Mouse (Mus musculus) granulocyte monocyte progenitor cell, adult 5-6 weeks (primary cell): ENCODE measurements at regions not wholly inside any gene's neighbourhood (a gene's known extent, or its start where the extent isn't known, plus 50 kb on each side); places are given as distances from the start of the nearest gene placed in this dataset.
"Not testable (repeated sequence)": the region's sequence is repeated elsewhere in the genome, so short reads cannot be mapped to it uniquely, and the experiment has no call there.

Experiments used
- ATAC-seq: replicated peaks from 2 replicates; pipeline ENCODE4 v1.8.0; 2016; ENCODE audit warnings: mild to moderate bottlenecking, moderate TSS enrichment, inconsistent platforms; ENCODE audit not compliant: poor library complexity, severe bottlenecking

DNA sequence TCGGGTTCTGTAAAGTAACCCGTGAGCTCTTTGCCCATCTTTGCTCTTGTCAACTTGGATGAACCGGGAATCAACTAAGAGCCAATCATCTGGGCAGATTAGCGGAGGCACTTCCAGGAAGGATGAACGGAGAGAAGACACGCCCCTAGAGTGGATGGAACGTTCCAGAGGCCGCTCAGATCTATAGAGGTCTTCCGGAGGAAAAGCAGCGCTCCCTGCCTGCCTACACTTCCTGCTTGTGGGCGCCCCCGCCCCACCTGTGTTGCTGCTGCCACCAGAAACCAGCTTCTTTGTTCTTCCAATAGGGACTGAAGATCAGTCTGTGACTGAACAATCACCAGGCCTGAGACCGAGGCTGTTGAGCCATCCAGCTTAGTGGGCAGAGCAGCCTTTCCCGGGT is 192.7 kb downstream of the Unc5cl start:
- no peak for ATAC-seq

DNA sequence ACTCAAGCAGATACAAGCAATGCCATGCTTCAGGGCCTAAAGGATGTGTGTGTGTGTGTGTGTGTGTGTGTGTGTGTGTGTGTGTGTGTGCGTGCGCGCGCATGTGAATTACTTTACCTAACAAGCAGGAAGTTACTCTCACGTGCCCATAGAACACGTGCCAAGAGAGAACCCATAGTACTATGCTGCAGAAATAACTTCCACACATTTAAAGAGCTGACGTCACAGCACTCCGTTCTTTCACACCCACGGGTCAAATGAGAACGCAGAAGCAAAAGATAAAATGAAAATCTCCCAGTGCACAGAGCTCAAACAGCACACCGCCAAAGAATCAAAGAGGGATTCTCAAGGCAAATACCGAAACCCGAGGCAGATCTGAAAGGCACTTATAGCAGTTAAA is 195.9 kb downstream of the Unc5cl start:
- ATAC-seq = no peak

DNA sequence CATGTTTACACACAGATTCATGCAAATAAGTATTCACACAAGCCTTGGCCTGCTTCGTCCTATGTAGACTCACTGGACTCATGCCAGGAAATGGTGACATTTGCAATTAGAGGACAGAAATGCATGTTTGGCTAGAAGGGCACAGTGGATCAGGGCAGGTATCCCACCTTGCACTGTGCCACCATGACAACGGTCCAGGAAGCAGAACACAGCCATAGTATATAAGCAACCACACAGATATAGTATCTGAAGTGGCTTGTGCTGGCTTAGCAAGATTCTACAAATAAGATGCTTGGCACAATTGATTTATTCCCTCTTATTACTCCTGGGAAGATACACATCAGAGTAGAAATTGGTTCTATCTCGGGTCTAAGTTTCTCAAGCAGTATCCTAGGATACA is 218.0 kb downstream of the Unc5cl start:
- ATAC-seq = no peak

DNA sequence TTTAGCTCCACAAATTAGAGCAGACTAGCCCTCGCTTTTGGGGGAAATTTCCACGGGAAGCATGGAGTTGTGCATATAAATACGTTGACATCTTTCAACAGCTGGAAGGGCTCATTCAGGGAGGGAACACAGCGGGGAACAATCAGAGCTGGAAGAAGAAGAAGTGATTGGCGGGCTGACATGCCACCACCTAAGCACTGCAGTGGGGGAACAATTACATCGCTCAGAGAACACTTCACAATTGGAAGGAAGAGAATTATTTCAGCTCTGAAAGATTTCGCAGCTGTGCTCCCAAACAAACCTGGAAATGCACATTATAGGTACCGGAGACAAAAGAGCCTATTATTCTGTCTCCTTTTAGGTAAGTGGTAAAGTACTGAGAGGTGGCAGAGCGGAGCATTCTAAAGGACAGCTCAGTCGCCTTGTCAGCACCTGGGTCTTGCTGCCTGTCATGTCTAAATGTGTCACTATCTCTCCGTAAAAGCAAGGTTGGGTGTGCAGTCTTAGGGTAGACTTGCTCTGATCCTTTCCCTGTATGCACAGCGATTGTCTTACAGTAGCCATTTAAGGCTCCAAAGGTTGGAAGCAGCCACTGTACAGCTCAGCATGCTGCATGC is 223.6 kb downstream of the Unc5cl start:
- ATAC-seq = no peak

DNA sequence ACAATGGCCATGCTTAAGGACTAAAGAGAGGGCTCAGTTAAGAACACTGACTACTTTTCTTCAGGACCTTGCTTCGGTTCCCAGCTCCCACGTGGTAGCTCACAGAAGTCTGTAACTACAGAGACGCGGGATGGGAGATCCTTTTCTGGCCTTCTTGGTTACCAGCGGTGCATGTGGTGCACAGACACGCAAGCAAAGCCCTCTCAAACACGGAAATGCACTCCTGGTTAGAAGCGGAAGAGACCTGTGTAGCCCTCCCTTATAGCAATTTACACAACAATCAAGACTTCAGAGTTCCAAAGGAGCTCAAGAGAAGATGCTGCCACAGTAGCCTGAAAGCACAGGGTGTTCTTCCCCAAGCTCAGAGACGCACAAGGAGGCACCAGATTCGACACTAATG is 225.6 kb downstream of the Unc5cl start:
- ATAC-seq = no peak

DNA sequence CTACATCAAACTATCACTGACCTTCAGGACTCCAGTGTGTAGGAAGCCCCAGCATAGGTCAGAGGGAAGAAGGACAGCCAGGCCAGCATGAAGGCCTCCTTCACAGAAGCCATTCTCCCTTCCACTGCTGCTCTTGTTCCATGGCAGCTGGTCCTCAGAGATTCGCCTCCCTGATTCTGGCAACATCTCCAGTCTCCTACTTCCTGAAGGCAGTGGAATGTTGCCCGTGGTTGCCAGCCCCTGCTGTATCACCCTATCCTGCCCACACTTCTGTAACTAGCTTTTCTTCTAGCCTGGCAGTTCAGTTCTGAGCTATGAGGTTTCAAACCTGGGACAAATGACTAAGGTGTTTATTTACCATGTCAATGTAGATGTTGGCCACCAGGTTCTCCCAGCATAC is 234.2 kb downstream of the Unc5cl start:
- ATAC-seq = no peak

DNA sequence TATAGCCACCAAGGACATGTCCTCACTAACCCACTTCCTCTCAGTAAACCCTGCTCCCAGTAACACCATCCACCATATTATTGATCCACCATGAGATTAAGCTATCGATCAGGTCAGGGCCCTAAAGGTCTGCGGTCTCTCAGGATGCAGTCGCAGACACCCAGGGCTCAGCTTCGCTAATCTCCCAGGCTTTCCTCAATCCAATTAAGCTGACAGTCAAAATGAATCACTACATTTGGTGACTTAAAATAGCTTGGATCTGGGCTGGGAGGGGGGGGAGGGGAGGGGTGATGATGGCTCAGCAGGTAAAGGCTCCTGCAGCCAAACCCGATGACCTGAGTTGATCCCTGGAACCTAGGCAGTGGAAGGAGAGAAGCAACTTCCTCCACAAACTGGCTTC is 233.7 kb upstream of the Lrfn2 start:
- ATAC-seq = no peak

DNA sequence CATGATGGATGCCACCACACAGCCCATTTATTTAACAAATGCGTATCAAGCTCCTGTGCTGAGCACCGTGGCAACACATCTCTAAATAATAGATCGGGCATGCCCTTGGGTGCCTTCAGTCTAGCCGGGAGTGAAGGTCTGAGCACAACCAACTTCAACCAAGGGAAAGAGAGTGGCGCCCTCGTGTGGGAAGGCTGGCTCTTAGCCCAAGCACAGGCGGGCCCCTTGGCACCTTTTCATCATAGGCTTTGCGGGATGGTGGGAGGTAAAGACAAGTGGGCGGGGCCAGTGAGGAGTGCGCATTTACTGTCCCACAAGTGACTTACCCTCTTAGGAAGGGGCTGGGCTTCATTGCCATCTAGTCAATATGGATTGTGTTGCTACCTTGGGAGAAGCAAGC is 231.6 kb upstream of the Lrfn2 start:
- ATAC-seq = no peak

DNA sequence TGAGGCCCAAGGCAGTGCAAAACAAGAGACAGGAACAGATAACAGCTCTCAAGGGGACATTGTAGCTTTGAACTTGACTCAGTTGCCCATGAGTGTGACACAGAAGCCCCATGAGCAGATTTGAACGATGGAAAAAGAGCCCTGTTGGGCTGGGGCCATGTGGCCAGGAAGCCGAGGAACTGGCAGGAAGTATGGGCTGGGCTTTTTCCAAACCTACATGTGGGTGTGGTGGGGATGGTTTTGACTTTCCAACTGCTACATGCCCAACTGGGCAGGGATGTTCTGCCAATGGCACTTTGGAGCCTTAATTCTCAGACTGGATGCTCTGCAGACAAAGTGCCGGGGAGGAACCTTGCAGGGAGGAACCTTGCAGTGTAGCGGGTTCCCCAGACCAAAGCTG is 211.7 kb upstream of the Lrfn2 start:
- no peak for ATAC-seq

DNA sequence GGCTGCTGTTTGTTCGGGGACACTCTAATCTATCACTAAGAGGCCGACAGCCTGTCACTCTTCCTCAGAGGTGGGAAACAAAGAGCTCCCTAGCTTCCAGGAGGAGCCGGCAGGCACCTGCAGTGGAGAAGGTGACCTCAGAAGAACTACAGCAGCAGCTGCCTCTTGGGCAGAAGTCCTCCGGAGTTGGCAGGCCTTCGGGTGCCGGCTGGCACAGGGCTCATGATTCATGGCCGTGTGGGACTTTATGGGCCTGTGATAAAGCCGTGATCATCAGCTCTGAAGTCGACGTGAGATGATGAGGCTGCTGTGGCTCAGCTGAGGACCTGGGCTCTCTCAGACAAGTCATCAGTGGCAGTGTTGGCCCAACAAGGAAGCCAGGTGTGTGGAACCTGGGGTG is 208.9 kb upstream of the Lrfn2 start:
- ATAC-seq = no peak

DNA sequence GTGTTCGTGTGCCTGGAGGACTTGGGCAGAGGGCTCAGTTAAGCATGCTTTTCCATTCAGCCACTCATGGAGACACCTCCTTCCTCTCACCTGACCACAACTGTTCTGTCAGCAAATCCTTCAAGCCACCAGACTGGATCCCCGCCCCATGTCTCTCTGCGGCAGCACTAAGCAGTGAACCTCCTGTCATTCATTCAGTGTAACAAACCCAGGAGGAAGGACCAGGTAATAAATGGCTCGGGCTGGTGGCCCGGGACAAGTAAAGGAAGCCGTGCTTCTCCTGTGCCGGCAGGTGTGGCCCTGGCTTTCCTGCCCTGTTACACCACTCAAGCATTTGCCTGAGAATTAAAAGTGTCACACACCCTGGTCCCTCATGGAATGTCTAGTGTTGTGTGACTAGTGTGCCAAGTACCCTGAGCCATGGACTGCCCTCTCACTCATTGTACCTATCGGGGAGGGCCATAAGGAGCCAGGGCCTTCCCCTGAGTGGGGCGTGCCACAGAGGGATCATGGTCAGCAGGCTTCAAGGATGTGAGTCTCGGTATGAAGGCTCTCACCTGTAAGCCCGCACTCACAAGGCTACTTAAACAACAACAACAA is 207.6 kb upstream of the Lrfn2 start:
- no peak for ATAC-seq

DNA sequence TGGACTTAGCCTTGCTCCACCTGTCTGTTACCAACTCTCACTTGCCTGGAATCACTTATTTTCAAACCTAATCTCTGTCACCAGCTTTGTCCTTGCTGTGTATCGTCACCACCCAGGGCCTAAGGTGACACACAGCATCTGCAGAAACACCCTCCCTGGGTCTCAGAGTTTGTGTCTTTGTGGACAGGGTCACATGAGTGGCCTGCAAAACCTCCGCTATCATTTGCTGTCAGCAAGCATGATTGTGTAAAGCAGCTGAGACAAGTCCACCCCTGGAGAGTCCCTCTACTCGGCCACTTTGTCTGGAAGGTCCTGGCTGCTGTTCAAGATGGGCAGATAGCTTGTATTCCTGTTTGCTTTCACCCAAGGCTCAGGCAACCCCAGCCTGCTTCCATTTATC is 205.7 kb upstream of the Lrfn2 start:
- no peak for ATAC-seq

DNA sequence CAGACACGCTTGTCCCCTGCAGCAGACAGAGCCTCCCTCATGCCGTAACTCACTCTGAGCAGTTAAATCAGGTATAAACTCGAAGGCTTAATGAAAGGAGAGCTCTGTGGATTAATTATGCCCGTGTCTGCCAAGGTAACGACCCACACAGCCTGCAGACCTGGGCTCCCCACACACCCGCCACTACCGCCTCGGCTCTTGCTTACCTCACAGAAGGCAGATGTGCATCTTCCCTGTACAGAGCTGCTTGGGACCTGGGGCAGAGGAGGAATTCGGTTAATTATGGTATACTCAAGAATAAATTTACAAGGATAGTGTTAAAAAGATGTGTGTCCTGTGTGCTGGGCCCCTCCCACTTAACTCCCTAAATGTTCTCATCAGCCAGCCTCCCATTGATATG is 198.4 kb upstream of the Lrfn2 start:
- ATAC-seq = no peak

DNA sequence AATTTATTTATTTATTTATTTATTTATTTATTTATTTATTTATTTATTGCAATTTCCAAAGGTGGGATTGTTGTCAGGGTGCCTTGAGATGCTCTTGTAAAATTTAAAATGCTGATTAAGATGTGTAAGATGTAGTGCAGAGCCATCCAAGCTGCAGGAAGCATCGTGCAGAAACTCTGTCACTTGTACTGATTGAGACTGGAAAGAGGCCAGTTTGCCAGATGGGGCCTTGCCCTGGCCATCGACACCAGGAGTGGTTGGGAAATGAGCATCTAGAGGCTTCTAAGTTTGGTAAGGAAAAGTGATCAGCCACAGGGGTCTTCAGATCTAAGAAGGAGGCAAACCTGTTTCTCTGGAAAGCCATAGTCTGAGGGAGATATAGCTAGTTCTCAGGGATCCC is 195.0 kb upstream of the Lrfn2 start:
- ATAC-seq = not testable (repeated sequence)

DNA sequence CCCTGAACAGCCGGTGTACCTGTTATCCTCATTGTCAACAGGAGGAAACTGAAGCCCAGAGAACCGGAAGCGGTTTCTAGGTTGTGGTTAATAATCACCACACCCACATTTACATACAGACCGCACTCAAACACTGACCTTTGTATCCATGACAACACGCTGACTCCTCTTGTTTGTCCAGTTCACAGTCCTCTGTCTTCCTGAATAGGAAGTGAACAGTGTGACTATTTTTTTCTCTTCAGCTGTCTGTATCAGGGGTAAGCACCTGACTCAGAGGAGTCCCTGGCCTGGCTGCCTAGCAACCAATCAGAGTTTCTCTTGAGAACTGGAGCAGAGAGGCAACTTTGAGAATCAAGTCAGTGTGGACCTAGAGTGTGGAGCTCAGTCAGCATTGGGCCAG is 193.5 kb upstream of the Lrfn2 start:
- ATAC-seq = peak; percentile 37; the same call in 1 of the 2 replicates

DNA sequence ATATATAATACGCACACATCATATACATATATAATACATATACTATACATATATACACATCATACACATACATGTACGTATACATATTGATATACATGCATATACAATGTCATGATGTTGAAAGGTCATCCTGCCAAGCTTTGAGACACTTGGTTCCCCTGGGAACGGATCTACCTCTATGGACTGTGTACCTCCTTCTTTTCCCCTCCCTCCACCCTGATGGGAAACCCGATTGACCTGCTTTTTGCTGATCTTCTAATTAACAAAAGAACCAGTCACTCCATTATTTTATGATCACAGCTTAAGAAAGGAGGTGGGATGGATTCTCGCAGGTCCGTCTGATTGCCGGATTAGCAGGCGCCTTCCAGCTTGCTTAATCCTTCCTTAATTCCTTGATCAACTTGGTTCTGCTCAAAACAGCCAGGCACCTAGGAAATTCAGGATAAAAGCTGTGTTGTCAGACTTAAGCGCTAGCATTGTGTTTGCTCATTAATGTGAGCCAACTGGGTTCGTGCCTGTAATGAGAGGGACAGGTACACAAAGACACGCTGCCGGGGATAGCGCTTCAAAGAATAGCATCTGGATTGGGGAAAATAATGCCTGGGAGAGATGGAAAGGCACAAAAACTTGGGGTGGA is 189.3 kb upstream of the Lrfn2 start:
- ATAC-seq = no peak

DNA sequence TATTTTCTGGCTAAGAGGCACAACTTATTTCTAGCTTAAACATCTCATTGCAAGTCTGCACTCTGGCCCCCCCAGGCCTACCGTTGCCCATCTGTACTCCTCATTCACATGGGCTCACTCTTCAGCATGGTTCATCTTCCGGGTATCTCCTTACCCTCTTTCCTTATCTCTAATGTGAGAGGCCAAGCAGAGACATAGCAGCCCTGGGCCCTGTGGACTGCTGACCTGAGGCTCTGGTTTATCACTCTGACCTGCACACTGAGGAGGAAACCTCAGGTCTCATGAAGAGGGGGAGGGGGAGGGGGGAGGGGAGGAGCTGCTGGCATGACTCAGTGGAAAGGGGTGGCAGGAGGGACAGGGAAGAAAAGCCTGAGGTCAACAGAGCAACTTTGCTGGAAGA is 162.1 kb upstream of the Lrfn2 start:
- ATAC-seq = no peak

DNA sequence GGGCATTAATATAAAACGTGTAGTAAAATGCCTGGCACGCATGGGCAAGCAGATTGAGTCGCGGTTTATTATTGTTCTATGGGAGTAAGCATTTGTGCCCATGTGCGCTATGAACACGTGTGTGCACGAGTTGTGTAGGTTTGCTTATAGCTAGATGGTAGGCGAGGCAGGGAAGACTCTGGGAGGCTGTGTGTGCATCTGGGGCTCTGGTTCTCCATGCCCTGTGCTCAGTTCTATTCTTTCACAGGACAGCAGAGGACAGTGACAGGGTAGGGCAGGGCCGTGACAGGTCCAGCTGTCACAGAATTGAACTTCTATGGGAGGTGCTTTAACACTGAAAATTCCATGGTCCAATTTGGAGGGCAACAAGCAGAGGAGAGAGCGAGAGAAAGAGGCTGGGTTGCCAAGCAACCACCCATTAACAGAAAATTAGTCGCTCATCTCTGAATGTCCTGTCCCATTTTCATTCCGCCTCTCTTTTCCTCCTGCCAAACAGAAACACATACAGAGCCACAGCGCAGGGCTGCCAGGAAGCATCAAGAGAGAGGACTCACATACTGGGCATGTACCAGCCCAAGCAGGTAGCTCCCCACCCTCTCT is 160.4 kb upstream of the Lrfn2 start:
- ATAC-seq = no peak

DNA sequence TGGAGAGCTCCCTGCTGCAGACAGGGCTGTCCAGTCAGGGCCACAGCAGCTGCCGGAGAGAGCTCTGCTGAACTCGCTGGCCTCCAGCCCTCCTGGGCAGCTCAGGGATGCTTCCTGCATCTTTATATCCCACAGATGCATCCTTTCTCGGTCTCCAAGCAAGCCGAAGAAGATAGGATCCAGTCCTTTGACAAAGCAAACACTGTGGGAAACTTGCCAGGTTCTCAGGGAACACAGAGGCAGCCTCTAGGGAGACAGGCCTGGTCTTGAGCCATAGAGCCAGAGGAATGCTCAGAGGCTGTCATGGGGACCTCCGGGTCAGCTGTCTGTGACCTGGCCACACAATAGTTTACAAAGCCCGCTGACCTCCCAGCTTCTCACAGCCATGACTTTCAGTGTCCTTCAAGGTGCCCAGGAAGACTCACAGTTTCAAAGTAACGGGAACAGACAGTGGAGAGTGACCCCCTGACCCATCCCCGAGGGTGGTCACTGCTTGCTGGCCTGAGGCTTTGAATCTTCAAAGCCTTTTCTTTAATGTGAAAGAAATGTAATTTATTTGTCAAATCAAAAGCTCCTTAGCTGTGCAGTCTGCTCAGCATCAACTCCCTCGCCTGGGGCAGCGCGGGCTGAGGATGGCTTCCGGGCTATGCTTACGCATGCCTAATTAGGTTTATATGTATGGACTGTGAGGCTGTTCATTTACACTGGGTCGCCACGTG is 157.8 kb upstream of the Lrfn2 start:
- ATAC-seq = no peak

DNA sequence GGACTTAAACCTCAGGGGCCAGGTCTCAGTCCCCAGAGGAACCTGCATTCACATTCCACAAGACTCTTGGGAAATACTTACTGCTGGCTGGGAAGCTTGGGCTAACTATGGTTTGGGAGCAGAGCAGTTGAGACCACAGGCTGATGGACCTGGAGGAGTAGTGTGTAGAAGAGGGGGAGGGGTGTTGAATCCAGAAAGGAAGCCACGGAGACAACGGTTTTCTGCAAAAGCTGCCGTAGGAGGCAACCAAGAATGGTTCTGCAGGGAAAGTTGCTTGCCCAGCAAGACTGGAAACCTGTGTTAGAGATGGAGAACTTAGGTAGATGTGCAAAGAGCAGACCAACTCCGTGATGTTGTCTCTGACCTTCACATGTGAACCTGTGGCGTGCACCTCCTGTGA is 156.7 kb upstream of the Lrfn2 start:
- no peak for ATAC-seq

DNA sequence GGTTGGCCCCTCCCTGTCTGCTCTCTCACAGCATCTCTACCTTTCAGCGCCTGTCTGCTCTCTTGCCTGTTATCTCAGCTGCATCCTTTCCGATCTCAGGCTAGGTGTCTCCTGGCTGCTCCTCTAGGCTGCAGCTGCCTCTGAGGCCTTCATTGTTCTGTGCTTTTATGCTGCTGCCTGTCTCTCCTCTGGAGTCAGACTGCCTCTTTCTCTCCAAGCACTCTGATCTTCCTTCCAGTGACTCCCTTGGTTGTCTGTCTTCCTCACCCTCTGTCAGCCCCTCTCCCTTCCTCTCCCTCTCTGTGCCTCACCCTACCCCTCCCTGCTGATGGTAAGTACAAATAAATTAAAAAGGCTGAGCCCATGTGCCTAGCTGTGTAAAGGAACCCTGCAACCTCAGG is 155.7 kb upstream of the Lrfn2 start:
- no peak for ATAC-seq
